In the genomic region with DNA sequence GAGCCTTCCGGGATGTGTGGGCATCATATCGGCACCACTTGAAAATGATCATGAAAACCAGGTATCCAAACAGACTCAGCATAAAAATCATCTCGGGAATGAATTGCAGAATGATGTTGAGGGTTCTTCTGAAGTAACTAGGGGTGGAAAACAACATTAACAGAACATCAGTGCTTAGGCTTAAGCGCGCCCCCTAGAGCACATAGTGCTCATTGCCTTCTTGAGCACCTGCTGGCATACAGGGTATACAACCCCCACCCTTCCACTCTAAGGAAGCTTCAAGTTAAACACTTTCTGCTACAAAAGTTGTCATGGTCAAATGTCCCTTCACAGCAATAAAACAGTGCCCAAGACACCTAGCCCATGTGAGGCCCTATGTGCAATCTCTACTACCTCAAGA, we compare ENCODE assay signal across 20 mouse cellular contexts. TPM values are rescaled to one million over a fixed set of nuclear protein-coding genes. Genes with fewer than 3 reads are reported as not detected.
A peak's percentile ranks its signal among the peaks of the same experiment; 100 is the strongest.
DNase-seq lines count a peak whose midpoint lies in the region; ATAC-seq and TF ChIP-seq lines count a peak whose summit lies in the region.
"Had no signal": no experiment of that assay in that cellular context is flagged by ENCODE, and none has a peak within 500 bp of the region (broad histone marks: within the 10 kb centered on the region; RNA-seq: fewer than 3 reads in every experiment).

No protein-coding gene starts in this region.

- H3K4me1 ChIP-seq in lung, postnatal 0 days (ENCODE audit: insufficient read depth, low read depth, low read length): no peaks in the 10 kb centered on the region
- H3K4me1 ChIP-seq in bone marrow, adult 2 months (ENCODE audit: control insufficient read depth, insufficient read depth, low read length): no peaks in the 10 kb centered on the region; the same call in 1 of the 2 replicates
- H3K4me1 ChIP-seq: heart, embryonic 15.5 days; intestine, embryonic 15.5 days; neural tube, embryonic 13.5 days had no signal

- 52% methylated on average over 5 of the region's 5 CpGs for WGBS in lung, postnatal 0 days
- 57% methylated on average over 5 of the region's 5 CpGs for WGBS in bone marrow, adult 2 months

- no peak overlapping the region for H3K27ac ChIP-seq in gastrocnemius, adult 2 months
- H3K27ac ChIP-seq in lung, postnatal 0 days (ENCODE audit: low read length): no peak overlapping the region
- no peak overlapping the region for H3K27ac ChIP-seq in bone marrow, adult 2 months (ENCODE audit: control insufficient read depth, insufficient read depth, low read depth, low read length, poor library complexity)
- H3K27ac ChIP-seq: heart, embryonic 15.5 days; intestine, embryonic 15.5 days; limb, embryonic 15.5 days; neural tube, embryonic 13.5 days had no signal

- H3K4me2 ChIP-seq in lung, postnatal 0 days (replicated peaks; ENCODE audit: low read depth, low read length): no peak overlapping the region
- H3K4me2 ChIP-seq: heart, embryonic 15.5 days; intestine, embryonic 15.5 days; limb, embryonic 15.5 days; midbrain, embryonic 11.5 days; neural tube, embryonic 13.5 days had no signal

- no peak for DNase-seq in gastrocnemius, adult 2 months
- DNase-seq in gastrocnemius, postnatal 25 days: no peak
- no peak for DNase-seq in lung, postnatal 0 days (ENCODE audit: low spot score)
- DNase-seq in lung, postnatal 25 days (ENCODE audit: low spot score): no peak
- peak; percentile 22 for DNase-seq in thymus, postnatal 25 days
- DNase-seq in adrenal gland, postnatal 14 days: no peak
- no peak for DNase-seq in cerebellum, postnatal 10 days
- DNase-seq: adrenal gland, adult 2 months; cerebellum, adult 2 months; right cerebral cortex, postnatal 25 days had no signal

- ATAC-seq in lung, postnatal 0 days: no peak
- ATAC-seq: intestine, embryonic 15.5 days had no signal

- H3K4me3 ChIP-seq in gastrocnemius, adult 2 months: no peak overlapping the region
- H3K4me3 ChIP-seq in lung, postnatal 0 days (ENCODE audit: low read depth, low read length): no peak overlapping the region
- no peak overlapping the region for H3K4me3 ChIP-seq in bone marrow, adult 2 months (replicated peaks; ENCODE audit: control insufficient read depth, low read depth, low read length)
- H3K4me3 ChIP-seq: heart, embryonic 15.5 days; intestine, embryonic 15.5 days; limb, embryonic 15.5 days; neural tube, embryonic 13.5 days had no signal

- TF ChIP-seq POLR2A in bone marrow, adult 2 months (IDR thresholded peaks at IDR 0.05; ENCODE audit: borderline replicate concordance, control insufficient read depth, low read depth, low read length): no peak

- intact Hi-C loops in gastrocnemius, adult 2 months (cut with DNase I): no loop called here

- TF ChIP-seq CTCF in gastrocnemius, adult 2 months (IDR thresholded peaks at IDR 0.05): peak; percentile 23; the same call in 1 of the 2 replicates
- peak; percentile 58 for TF ChIP-seq CTCF in lung, postnatal 0 days (IDR thresholded peaks at IDR 0.05)
- TF ChIP-seq CTCF in bone marrow, adult 2 months (IDR thresholded peaks at IDR 0.05; ENCODE audit: control insufficient read depth, insufficient read depth, low read length): 0 out of 2 replicates have a peak, but pooled peaks have one; percentile 28

- H3K36me3 ChIP-seq in lung, postnatal 0 days (ENCODE audit: insufficient read depth, low read length): no peaks in the 10 kb centered on the region
- H3K36me3 ChIP-seq: G1E; intestine, embryonic 15.5 days; limb, embryonic 15.5 days; neural tube, embryonic 13.5 days had no signal

- H3K9ac ChIP-seq in lung, postnatal 0 days (replicated peaks; ENCODE audit: low read depth): no peak overlapping the region
- H3K9ac ChIP-seq: heart, embryonic 15.5 days; intestine, embryonic 15.5 days; limb, embryonic 15.5 days; neural tube, embryonic 13.5 days had no signal

- H3K9me3 ChIP-seq in lung, postnatal 0 days (ENCODE audit: low read length): no peaks in the 10 kb centered on the region
- H3K9me3 ChIP-seq: heart, embryonic 15.5 days; intestine, embryonic 15.5 days; limb, embryonic 15.5 days; neural tube, embryonic 13.5 days had no signal

- H3K27me3 ChIP-seq in lung, postnatal 0 days (replicated peaks; ENCODE audit: insufficient read depth, low read length): no peaks in the 10 kb centered on the region
- H3K27me3 ChIP-seq: heart, embryonic 15.5 days; intestine, embryonic 15.5 days; limb, embryonic 15.5 days; neural tube, embryonic 13.5 days had no signal

- no peak for TF ChIP-seq EP300 in lung, postnatal 0 days (IDR thresholded peaks at IDR 0.05)

RNA-seq across cellular contexts. Expression of a gene that starts 12.0 kb away (rescaled TPM):
- under 1 TPM in 1 of 2 experiments, not detected in 1; 0.14 TPM for total RNA-seq in gastrocnemius, adult 2 months (2021)
- total RNA-seq in gastrocnemius, postnatal 25 days (2021): under 1 TPM; 0.20 to 0.27 TPM
- polyA plus RNA-seq in lung, postnatal 0 days (2015; fragmentation: Nextera tagmentation; extraction: Ambion mirVana): 1.6 and 2.6 TPM in 2 replicates
- not detected in 2 replicates for polyA plus RNA-seq in bone marrow, adult 2 months (2011; ENCODE audit: insufficient read depth, insufficient read length, low replicate concordance, missing spikeins)
- 4.4 and 5.3 TPM in 2 replicates for total RNA-seq in adrenal gland, postnatal 14 days (2021)
- total RNA-seq: G1E had no signal
- polyA plus RNA-seq: G1E had no signal

RNA-seq across cellular contexts. Expression of a gene that starts 50.2 kb away (rescaled TPM):
- total RNA-seq in gastrocnemius, adult 2 months (2021): not detected
- not detected for total RNA-seq in gastrocnemius, postnatal 25 days (2021)
- polyA plus RNA-seq in lung, postnatal 0 days (2015; fragmentation: Nextera tagmentation; extraction: Ambion mirVana): 66.6 and 99.1 TPM in 2 replicates
- not detected in 2 replicates for polyA plus RNA-seq in bone marrow, adult 2 months (2011; ENCODE audit: insufficient read depth, insufficient read length, low replicate concordance, missing spikeins)
- not detected in 2 replicates for total RNA-seq in adrenal gland, postnatal 14 days (2021)
- total RNA-seq: adrenal gland, adult 2 months; G1E; gastrocnemius, adult 8-10 months; layer of hippocampus, postnatal 14 days had no signal
- polyA plus RNA-seq: adrenal gland, adult 2 months; cerebellum, adult 2 months; G1E; intestine, embryonic 15.5 days; midbrain, embryonic 11.5 days; neural tube, embryonic 13.5 days; urinary bladder, adult 2 months had no signal
